Mouse (Mus musculus) lung, embryonic 15.5 days (tissue): Measurements from ENCODE around the gene Dus2. TPM values are rescaled to one million over a fixed set of nuclear protein-coding genes. Genes with fewer than 3 reads are reported as not detected.
"Not testable (repeated sequence)": the region's sequence is repeated elsewhere in the genome, so short reads cannot be mapped to it uniquely, and the experiment has no call there.

Source experiments
- ATAC-seq: fragments of 200-750 bp; cut with Nextera tagmentation; 2 replicates; pipeline ENCODE4 v1.8.0; 2017; ENCODE audit warnings: moderate number of reproducible peaks, borderline replicate concordance; ENCODE audit not compliant: low FRiP score, low TSS enrichment; ENCODE audit errors: extremely low read depth
- H3K27ac ChIP-seq: fragments of 300-500 bp; sonication (generic); 2 replicates; pipeline ENCODE4 v1.5.1; 2015; ENCODE audit warnings: moderate library complexity, mild to moderate bottlenecking, inconsistent platforms
- H3K27me3 ChIP-seq: fragments of 300-500 bp; sonication (generic); 2 replicates; pipeline ENCODE4 v1.6.1; 2015; ENCODE audit warnings: inconsistent platforms
- H3K36me3 ChIP-seq: fragments of 300-500 bp; sonication (generic); 2 replicates; pipeline ENCODE4 v1.6.1; 2015; ENCODE audit warnings: inconsistent platforms
- H3K4me1 ChIP-seq: fragments of 300-500 bp; sonication (generic); 2 replicates; pipeline ENCODE4 v1.6.1; 2015; ENCODE audit warnings: inconsistent platforms
- H3K4me2 ChIP-seq: fragments of 300-500 bp; sonication (generic); 2 replicates; pipeline ENCODE4 v1.6.1; 2015; ENCODE audit warnings: inconsistent platforms, mild to moderate bottlenecking, moderate library complexity
- H3K4me3 ChIP-seq: fragments of 300-500 bp; sonication (generic); 2 replicates; pipeline ENCODE4 v1.5.1; 2015; ENCODE audit warnings: mild to moderate bottlenecking, inconsistent platforms
- H3K9ac ChIP-seq: fragments of 300-500 bp; sonication (generic); 2 replicates; pipeline ENCODE4 v1.6.1; 2015; ENCODE audit warnings: inconsistent platforms
- H3K9me3 ChIP-seq: fragments of 300-500 bp; sonication (generic); 2 replicates; pipeline ENCODE4 v1.6.1; 2016; ENCODE audit warnings: inconsistent platforms
- WGBS: fragments of 180-500 bp; shearing (Covaris S2); methylation state at CpG from one replicate; pipeline ENCODE4 v1.1.7; 2015; 5-methylcytosine and 5-hydroxymethylcytosine counted together
- polyA plus RNA-seq: library from polyadenylated mRNA; unstranded; fragments of >200 nt; fragmentation: Nextera tagmentation; extraction: Ambion mirVana; gene quantifications from 2 replicates; pipeline ENCODE4 v1.2.1, GENCODE M21; 2015

The Dus2 gene
- polyA plus RNA-seq, 1 experiment from 2014 or later, result 20.9 TPM

DNA sequence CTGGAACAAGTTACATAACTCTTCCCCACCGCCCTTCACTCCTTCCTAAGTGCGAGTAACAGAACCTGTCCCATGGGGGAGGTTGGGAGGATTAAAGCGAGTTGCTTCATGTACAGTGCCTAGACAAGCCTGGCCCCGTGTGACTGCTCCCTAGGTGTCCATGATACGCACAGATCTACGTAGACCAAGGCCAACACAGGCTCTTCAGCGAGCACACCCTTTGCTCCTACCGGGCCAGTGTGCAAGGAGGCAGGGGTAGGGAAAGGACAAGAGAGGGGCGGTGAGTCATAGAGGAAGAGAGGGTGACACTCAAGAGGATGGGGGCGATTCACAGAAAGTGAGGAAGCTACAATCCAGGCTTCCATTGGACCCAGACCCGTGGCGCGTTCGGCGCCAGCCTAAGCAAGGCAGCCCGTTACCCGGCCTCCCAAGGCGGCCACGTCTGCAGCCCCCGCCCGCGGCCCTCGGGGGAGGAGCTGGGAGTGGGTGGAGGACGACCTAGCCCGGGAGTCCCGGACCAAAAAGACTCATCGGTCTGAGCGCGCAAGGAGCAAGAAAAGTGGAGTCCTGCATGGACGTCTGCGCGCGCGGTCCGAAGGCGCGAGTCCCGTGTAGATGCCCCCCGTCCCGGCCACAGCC lies 25.8 kb upstream of the Dus2 start:
- under 1% methylated on average over 40 of the region's 40 CpGs for WGBS
- H3K27ac ChIP-seq, result peak overlapping the region; percentile 94
- no peaks in the 10 kb centered on the region for H3K9me3 ChIP-seq
- ATAC-seq, result peak; percentile 75
- peaks cover 32% of the 10 kb centered on the region for H3K4me1 ChIP-seq
- no peaks in the 10 kb centered on the region for H3K27me3 ChIP-seq
- H3K4me3 ChIP-seq, result peak overlapping the region; percentile 96
- peak overlapping the region; percentile 93 for H3K9ac ChIP-seq
- 0 out of 2 replicates have a peak, but pooled peaks cover 3% of the 10 kb centered on the region for H3K36me3 ChIP-seq
- peak overlapping the region; percentile 71 for H3K4me2 ChIP-seq

DNA sequence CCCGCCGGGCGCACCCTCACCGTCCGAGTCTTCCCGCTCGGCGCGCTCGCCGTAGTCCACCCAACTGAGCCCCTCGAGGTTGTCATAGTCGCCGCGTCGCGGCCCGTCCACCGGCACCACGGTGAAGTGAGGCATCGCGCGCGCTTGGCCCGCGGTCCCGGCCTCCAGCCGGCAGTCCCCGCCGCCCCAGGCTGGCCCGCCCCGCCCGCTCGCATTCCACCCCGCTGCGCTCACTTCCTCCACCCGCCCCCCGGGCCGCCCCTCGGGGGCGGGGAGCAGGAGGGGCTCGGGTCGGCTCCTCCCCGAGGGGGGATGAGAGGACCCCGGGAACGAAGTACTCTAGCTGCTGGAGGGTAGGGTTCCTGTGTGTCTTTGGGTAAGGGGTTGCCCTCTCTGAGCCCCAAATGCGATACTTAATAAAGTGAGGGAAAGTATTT lies 25.2 kb upstream of the Dus2 start, which contains the start of gene Slc12a4:
Gene Slc12a4 (minus strand): TSS at position 193 of the 437 bp plus-strand sequence.
- 1% methylated on average over 43 of the region's 47 CpGs for WGBS
- Histone ChIP-seq H3K4me2 (peak within 1 kb of the TSS; percentile 71), H3K36me3 (0 out of 2 replicates have a peak, but pooled peaks cover 3% of the 10 kb centered on the region), H3K9ac (peak within 1 kb of the TSS; percentile 93), H3K4me3 (peak within 1 kb of the TSS; percentile 96), H3K9me3 (no peaks in the 10 kb centered on the region), H3K27me3 (no peaks in the 10 kb centered on the region), H3K4me1 (peaks cover 32% of the 10 kb centered on the region), H3K27ac (peak within 1 kb of the TSS; percentile 94)
- ATAC-seq, result peak; percentile 91

DNA sequence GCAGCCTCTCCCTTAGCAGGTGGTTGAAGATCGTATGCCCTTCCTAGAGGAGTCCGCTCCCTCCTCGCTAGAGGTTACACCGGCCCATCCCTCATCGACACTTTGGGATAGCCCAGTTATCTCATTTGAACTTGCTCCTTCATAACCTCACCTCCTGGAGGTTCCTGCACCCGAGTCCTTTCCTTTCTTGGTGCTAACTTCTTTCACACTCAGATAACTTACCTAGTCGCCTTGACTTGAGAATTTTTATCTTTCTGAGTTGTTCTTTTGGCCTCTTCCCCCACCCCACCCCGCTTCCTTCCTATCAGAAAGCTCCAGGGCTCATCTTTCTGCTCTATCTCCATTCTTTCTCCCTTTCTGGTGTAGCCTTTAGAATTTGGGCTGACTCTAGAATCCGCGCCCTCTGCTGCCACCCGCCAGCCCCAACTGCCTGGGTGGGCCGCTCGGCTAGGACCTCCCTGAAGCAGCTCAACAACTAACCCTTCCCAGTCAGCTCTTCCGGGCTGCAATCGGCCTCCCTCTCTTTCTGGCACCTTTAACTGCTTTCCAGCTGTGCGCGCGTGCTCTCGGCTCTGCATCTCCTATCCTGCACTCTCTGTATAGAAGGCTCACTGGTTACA lies 24.3 kb upstream of the Dus2 start:
- peak overlapping the region; percentile 96 for H3K4me3 ChIP-seq
- peaks cover 29% of the 10 kb centered on the region for H3K4me1 ChIP-seq
- no peaks in the 10 kb centered on the region for H3K9me3 ChIP-seq
- 0 out of 2 replicates have a peak, but pooled peaks cover 3% of the 10 kb centered on the region for H3K36me3 ChIP-seq
- H3K9ac ChIP-seq, result no peak overlapping the region
- 7% methylated on average over 19 of the region's 19 CpGs for WGBS
- no peaks in the 10 kb centered on the region for H3K27me3 ChIP-seq
- peak overlapping the region; percentile 71 for H3K4me2 ChIP-seq
- peak; percentile 68 for ATAC-seq
- H3K27ac ChIP-seq, result peak overlapping the region; percentile 94

DNA sequence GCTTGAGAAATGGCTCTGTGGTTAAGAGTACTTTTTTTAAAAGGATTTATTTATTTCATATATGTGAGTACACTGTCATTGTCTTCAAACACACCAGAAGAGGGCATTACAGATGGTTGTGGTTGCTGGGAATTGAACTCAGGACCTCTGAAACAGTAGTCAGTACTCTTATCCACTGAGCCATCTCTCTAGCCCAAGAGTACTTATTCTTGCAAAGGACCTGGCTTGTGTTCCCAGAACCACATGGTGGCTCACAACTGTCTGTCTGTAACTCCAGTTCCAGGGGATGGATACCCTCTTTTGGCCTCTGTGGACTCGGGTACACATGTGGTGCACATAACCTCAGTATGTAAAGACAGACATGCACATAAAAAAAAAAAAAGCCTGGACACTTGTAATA lies 21.8 kb upstream of the Dus2 start:
- no peak overlapping the region for H3K9ac ChIP-seq
- no peaks in the 10 kb centered on the region for H3K36me3 ChIP-seq
- WGBS, result 75% methylated on average over 1 of the region's 1 CpGs
- no peak overlapping the region for H3K4me3 ChIP-seq
- ATAC-seq, result no peak
- no peak overlapping the region for H3K4me2 ChIP-seq
- H3K27me3 ChIP-seq, result no peaks in the 10 kb centered on the region
- H3K4me1 ChIP-seq, result peaks cover 21% of the 10 kb centered on the region
- H3K9me3 ChIP-seq, result no peaks in the 10 kb centered on the region
- no peak overlapping the region for H3K27ac ChIP-seq

DNA sequence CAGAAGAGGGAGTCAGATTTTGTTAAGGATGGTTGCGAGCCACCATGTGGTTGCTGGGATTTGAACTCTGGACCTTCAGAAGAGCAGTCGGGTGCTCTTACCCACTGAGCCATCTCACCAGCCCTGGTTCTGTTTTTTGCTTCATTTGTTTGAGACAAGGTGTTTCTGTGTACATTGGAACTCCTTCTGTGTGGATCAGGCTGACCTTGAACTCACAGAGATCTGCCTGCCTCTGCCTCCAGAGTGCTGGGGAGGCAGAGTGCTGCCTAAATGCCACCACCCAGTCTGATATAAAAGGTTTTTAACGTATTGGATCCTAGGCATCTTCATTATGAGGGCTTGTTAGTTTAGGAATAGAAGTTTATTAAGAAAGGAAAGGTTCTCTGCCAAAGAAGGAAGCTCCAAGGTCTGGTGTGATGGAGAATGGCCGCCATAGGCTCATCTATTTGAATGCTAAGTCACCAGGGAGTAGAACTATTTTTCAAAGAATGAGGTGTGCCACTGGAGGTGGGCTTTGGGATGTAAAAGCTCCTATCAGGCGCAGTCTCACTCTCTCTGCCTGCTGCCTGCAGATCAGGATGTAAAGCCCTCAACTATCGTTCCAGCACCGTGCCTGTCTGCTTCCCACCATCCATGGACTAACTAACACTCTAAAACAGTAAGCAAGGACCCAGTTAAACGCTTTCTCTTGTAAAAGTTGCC lies 20.0 kb upstream of the Dus2 start:
- Histone ChIP-seq H3K4me1 (peaks cover 11% of the 10 kb centered on the region), H3K9ac (no peak overlapping the region), H3K4me2 (no peak overlapping the region), H3K36me3 (no peaks in the 10 kb centered on the region), H3K4me3 (no peak overlapping the region), H3K9me3 (no peaks in the 10 kb centered on the region), H3K27me3 (no peaks in the 10 kb centered on the region), H3K27ac (no peak overlapping the region)
- 70% methylated on average over 8 of the region's 8 CpGs for WGBS
- ATAC-seq, result no peak

DNA sequence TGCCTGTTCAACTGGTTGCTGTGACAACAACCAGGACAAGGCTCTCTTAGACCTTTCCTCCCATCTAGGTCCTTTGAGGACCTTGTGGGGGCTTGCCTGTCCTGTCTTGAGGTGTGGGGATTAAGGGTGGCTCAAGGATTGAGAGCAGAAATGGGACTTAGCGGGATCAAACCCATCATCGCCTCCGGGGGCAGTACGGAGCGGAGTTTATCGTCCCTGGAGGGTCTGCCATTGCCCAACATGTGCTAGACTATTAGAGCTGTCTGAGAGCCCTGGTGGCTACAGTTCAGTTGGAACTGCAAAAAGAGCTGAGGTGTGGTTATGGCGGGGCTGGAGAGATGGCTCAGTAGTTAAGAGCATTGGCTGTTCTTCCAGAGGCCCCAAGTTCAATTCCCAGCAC lies 15.8 kb upstream of the Dus2 start:
- H3K27ac ChIP-seq, result no peak overlapping the region
- H3K4me1 ChIP-seq, result no peaks in the 10 kb centered on the region
- no peak for ATAC-seq
- H3K36me3 ChIP-seq, result no peaks in the 10 kb centered on the region
- no peaks in the 10 kb centered on the region for H3K27me3 ChIP-seq
- no peaks in the 10 kb centered on the region for H3K9me3 ChIP-seq
- WGBS, result 64% methylated on average over 7 of the region's 7 CpGs
- no peak overlapping the region for H3K4me2 ChIP-seq
- no peak overlapping the region for H3K4me3 ChIP-seq
- no peak overlapping the region for H3K9ac ChIP-seq

DNA sequence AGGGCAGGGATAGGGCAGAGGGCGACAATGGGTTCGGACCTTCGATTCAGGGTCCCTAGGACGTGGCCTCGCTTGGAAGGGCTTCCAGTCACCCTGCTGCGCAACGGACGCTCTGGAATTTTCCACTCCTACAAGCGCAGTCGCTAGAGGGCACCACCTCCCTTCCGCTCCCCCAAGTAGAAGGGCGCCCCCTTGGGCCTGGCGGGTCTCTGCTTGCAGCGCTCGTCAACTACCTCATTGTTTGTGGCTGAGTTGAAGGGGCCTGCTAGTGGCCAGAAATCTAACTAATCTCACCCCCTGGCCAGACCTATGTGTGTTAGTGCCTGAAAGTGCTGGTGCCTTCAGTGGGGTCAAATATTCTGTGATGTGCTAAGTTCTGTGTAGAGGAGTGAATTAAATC lies 11.8 kb upstream of the Dus2 start, which contains the start of gene Dpep3:
Gene Dpep3 (minus strand): TSS at position 105 of the 400 bp plus-strand sequence.
- H3K4me3 ChIP-seq, result no peak within 1 kb of the TSS
- no peak within 1 kb of the TSS for H3K9ac ChIP-seq
- no peaks in the 10 kb centered on the region for H3K27me3 ChIP-seq
- H3K4me2 ChIP-seq, result no peak within 1 kb of the TSS
- no peaks in the 10 kb centered on the region for H3K36me3 ChIP-seq
- H3K9me3 ChIP-seq, result no peaks in the 10 kb centered on the region
- ATAC-seq, result no peak
- H3K27ac ChIP-seq, result no peak within 1 kb of the TSS
- WGBS, result 91% methylated on average over 15 of the region's 15 CpGs
- H3K4me1 ChIP-seq, result no peaks in the 10 kb centered on the region

DNA sequence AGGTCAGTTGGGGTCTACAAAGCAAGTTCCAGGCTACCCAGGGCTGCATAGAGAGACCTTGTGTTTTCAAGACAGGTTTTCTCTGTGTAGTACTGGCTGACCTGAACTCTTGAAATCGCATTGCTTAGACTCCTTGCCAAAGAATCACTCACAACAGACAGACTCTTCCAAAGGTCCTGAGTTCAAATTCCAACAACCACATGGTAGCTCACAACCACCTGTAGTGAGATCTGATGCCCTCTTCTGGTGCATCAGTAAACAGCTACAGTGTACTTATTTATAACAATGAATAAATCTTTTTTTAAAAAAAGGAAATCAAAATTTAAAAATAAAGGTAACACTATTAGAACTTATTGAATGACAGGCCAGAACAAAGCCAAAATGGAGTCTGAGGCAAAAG lies 10.0 kb upstream of the Dus2 start:
- Histone ChIP-seq H3K9ac (no peak overlapping the region), H3K9me3 (no peaks in the 10 kb centered on the region), H3K36me3 (no peaks in the 10 kb centered on the region), H3K27me3 (no peaks in the 10 kb centered on the region), H3K4me3 (no peak overlapping the region), H3K4me2 (no peak overlapping the region), H3K4me1 (0 out of 2 replicates have a peak, but pooled peaks cover under 1% of the 10 kb centered on the region), H3K27ac (no peak overlapping the region)
- no peak for ATAC-seq
- 94% methylated on average over 1 of the region's 1 CpGs for WGBS

DNA sequence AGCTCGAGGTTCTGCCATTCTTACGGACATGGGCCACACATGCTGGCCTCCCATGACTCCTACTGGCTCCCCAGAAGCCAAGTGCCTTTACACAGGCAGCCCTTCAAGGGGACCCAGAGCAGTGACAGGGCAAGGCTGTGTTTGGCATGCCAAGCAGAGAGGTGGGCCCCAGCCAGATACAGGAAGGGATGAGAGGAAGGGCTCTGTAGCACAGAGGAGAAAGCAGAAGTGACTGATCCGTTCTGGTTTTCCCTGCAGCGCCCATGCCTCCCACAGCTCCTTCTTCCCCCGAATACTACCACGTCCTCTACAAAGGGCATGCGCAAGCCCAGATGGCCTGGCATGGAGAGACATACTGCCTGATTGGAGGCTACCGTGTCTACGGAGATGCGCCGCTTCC lies 7.7 kb upstream of the Dus2 start:
- not testable (repeated sequence) for H3K4me2 ChIP-seq, H3K36me3 ChIP-seq, ATAC-seq, H3K27me3 ChIP-seq, H3K4me3 ChIP-seq, H3K27ac ChIP-seq, H3K9me3 ChIP-seq, H3K9ac ChIP-seq, H3K4me1 ChIP-seq
- WGBS, result 77% methylated on average over 11 of the region's 11 CpGs

DNA sequence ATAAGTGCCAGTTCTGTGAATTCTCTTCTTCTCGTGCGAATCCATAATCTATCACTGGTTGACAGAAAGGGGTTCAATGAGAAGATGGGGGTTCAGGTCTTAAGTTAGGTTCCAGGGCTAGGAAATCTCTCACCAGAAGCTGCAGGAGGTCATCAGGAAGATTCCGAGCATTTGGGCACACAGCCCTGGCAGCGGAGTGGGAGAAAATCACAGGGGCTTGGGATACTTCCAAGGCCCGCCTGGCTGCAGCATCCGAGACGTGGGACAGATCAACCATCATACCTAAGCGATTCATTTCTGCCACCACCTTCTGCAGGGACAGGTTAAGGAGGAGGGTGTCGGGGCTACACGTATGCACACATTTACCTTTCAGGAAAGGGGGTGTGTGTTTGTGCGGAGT lies 2.6 kb upstream of the Dus2 start:
- Histone ChIP-seq H3K27me3 (no peaks in the 10 kb centered on the region; the same call in 1 of the 2 replicates), H3K4me3 (no peak overlapping the region), H3K27ac (no peak overlapping the region), H3K36me3 (no peaks in the 10 kb centered on the region), H3K4me2 (no peak overlapping the region), H3K4me1 (peaks cover 14% of the 10 kb centered on the region), H3K9me3 (no peaks in the 10 kb centered on the region), H3K9ac (no peak overlapping the region)
- no peak for ATAC-seq
- 79% methylated on average over 11 of the region's 11 CpGs for WGBS

DNA sequence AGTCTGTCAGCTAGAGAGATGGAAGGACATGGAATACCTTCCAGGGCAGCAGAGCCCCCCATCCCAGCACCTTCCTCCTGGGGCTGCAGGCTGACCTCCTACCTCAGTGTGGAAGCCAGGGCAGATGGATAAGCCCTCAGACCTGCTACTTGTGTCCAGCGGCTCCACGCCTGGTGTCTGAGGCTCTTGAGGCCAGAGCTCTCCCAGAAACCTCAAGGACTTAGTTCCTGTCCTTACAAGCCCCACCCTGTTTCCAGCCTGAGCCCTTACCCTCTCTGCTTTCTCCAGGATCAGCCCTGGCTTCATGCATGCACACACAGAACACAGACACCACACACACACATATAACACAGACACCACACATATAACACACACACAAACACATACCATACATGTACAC lies 409 bp downstream of the Dus2 start:
- H3K27ac ChIP-seq, result 0 out of 2 replicates have a peak overlapping the region, but pooled peaks have one; percentile 2
- WGBS, result 48% methylated on average over 2 of the region's 2 CpGs
- no peak for ATAC-seq

DNA sequence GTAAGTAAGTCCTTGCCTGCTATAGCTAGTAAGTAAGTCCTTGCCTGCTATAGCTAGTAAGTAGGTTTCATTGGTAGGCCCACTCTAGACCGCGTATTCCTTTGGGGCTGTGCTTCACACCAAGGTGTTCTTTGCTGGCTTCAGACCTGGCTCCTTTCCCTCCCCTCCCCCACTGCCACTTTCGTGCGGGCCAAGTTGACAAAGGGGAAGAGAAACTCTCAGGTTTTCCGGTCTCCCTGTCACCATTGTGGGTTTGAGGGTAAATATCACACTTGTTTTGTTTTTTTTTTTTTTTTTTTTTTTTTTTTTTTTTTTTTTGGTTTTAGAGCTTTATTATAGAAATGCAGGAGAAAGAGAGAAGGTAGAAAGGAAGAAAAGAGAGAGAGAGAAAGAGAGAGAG lies 1.4 kb downstream of the Dus2 start:
- Histone ChIP-seq H3K4me1 (peaks cover 11% of the 10 kb centered on the region), H3K9ac (no peak overlapping the region), H3K36me3 (no peaks in the 10 kb centered on the region), H3K27me3 (no peaks in the 10 kb centered on the region; the same call in 1 of the 2 replicates), H3K4me3 (no peak overlapping the region), H3K9me3 (no peaks in the 10 kb centered on the region), H3K27ac (no peak overlapping the region), H3K4me2 (no peak overlapping the region)
- ATAC-seq, result no peak
- 53% methylated on average over 5 of the region's 5 CpGs for WGBS

More for the DNA sequence above, 409 bp downstream of the Dus2 start:
- peak overlapping the region; percentile 44; the same call in 1 of the 2 replicates for H3K4me2 ChIP-seq
- H3K9ac ChIP-seq, result no peak overlapping the region
- H3K4me1 ChIP-seq, result peaks cover 11% of the 10 kb centered on the region
- H3K4me3 ChIP-seq, result no peak overlapping the region
- no peaks in the 10 kb centered on the region for H3K36me3 ChIP-seq
- no peaks in the 10 kb centered on the region; the same call in 1 of the 2 replicates for H3K27me3 ChIP-seq
- H3K9me3 ChIP-seq, result no peaks in the 10 kb centered on the region
